Mouse (Mus musculus): ENCODE measurements around the gene Gm281. TPM values are rescaled to one million over a fixed set of nuclear protein-coding genes. Genes with fewer than 3 reads are reported as not detected.
A peak's percentile ranks its signal among the peaks of the same experiment; 100 is the strongest.

Gene Gm281
- polyA plus RNA-seq, 1 experiment from 2014 or later, result not detected

- Histone ChIP-seq H3K9me3 (replicated peaks; ENCODE audit: control insufficient read depth, low read length) (no peaks in the 10 kb centered on the region), H3K36me3 (ENCODE audit: control insufficient read depth, insufficient read depth, low read length) (no peaks in the 10 kb centered on the region), H3K9ac (ENCODE audit: low read depth, low read length) (no peak overlapping the region), H3K4me3 (ENCODE audit: low read depth, low read length) (no peak overlapping the region), H3K4me2 (no peak overlapping the region), H3K4me1 (ENCODE audit: control insufficient read depth, insufficient read depth, low read length) (no peaks in the 10 kb centered on the region), H3K27ac (ENCODE audit: low read depth, low read length) (no peak overlapping the region), H3K27me3 (ENCODE audit: control insufficient read depth, insufficient read depth, low read length) (no peaks in the 10 kb centered on the region)
- WGBS (ENCODE audit: insufficient replicate concordance), result 74% methylated on average over 1 of the region's 1 CpGs
- ATAC-seq (replicated peaks; ENCODE audit: insufficient number of reproducible peaks, low FRiP score, low TSS enrichment), result no peak
Observed at GRCm38 (mm10) chr14:13906461-13906860, 7.8 kb downstream of the Gm281 start.

- no peaks in the 10 kb centered on the region for H3K9me3 ChIP-seq (replicated peaks; ENCODE audit: control insufficient read depth, low read length)
- ATAC-seq (replicated peaks; ENCODE audit: insufficient number of reproducible peaks, low FRiP score, low TSS enrichment), result no peak
- peak overlapping the region; percentile 60; the same call in 1 of the 2 replicates for H3K9ac ChIP-seq (ENCODE audit: low read depth, low read length)
- H3K4me3 ChIP-seq (ENCODE audit: low read depth, low read length), result peak overlapping the region; percentile 50
- no peaks in the 10 kb centered on the region for H3K4me1 ChIP-seq (ENCODE audit: control insufficient read depth, insufficient read depth, low read length)
- WGBS (ENCODE audit: insufficient replicate concordance), result under 1% methylated on average over 22 of the region's 22 CpGs
- no peaks in the 10 kb centered on the region for H3K36me3 ChIP-seq (ENCODE audit: control insufficient read depth, insufficient read depth, low read length)
- H3K4me2 ChIP-seq, result peak overlapping the region; percentile 73
- H3K27ac ChIP-seq (ENCODE audit: low read depth, low read length), result no peak overlapping the region
- H3K27me3 ChIP-seq (ENCODE audit: control insufficient read depth, insufficient read depth, low read length), result no peaks in the 10 kb centered on the region
Observed at GRCm38 (mm10) chr14:13901611-13902067, 12.6 kb downstream of the Gm281 start.

- no peaks in the 10 kb centered on the region for H3K9me3 ChIP-seq (replicated peaks; ENCODE audit: control insufficient read depth, low read length)
- no peak overlapping the region for H3K4me2 ChIP-seq
- no peak overlapping the region for H3K9ac ChIP-seq (ENCODE audit: low read depth, low read length)
- no peak overlapping the region for H3K4me3 ChIP-seq (ENCODE audit: low read depth, low read length)
- H3K27me3 ChIP-seq (ENCODE audit: control insufficient read depth, insufficient read depth, low read length), result no peaks in the 10 kb centered on the region
- no peaks in the 10 kb centered on the region for H3K4me1 ChIP-seq (ENCODE audit: control insufficient read depth, insufficient read depth, low read length)
- H3K36me3 ChIP-seq (ENCODE audit: control insufficient read depth, insufficient read depth, low read length), result no peaks in the 10 kb centered on the region
- no peak for ATAC-seq (replicated peaks; ENCODE audit: insufficient number of reproducible peaks, low FRiP score, low TSS enrichment)
- H3K27ac ChIP-seq (ENCODE audit: low read depth, low read length), result no peak overlapping the region
Observed at GRCm38 (mm10) chr14:13895198-13895597, 19.1 kb downstream of the Gm281 start.

- Histone ChIP-seq H3K9me3 (replicated peaks; ENCODE audit: control insufficient read depth, low read length) (no peaks in the 10 kb centered on the region), H3K4me1 (ENCODE audit: control insufficient read depth, insufficient read depth, low read length) (no peaks in the 10 kb centered on the region), H3K27ac (ENCODE audit: low read depth, low read length) (no peak overlapping the region), H3K27me3 (ENCODE audit: control insufficient read depth, insufficient read depth, low read length) (no peaks in the 10 kb centered on the region), H3K4me3 (ENCODE audit: low read depth, low read length) (no peak overlapping the region), H3K4me2 (no peak overlapping the region), H3K36me3 (ENCODE audit: control insufficient read depth, insufficient read depth, low read length) (no peaks in the 10 kb centered on the region), H3K9ac (ENCODE audit: low read depth, low read length) (no peak overlapping the region)
- 78% methylated on average over 3 of the region's 3 CpGs for WGBS (ENCODE audit: insufficient replicate concordance)
- ATAC-seq (replicated peaks; ENCODE audit: insufficient number of reproducible peaks, low FRiP score, low TSS enrichment), result no peak
Observed at GRCm38 (mm10) chr14:13893748-13894147, 20.5 kb downstream of the Gm281 start.

- ATAC-seq (replicated peaks; ENCODE audit: insufficient number of reproducible peaks, low FRiP score, low TSS enrichment), result no peak
- Histone ChIP-seq H3K9me3 (replicated peaks; ENCODE audit: control insufficient read depth, low read length) (no peaks in the 10 kb centered on the region), H3K27ac (ENCODE audit: low read depth, low read length) (no peak overlapping the region), H3K4me3 (ENCODE audit: low read depth, low read length) (no peak overlapping the region), H3K9ac (ENCODE audit: low read depth, low read length) (no peak overlapping the region), H3K4me1 (ENCODE audit: control insufficient read depth, insufficient read depth, low read length) (no peaks in the 10 kb centered on the region), H3K36me3 (ENCODE audit: control insufficient read depth, insufficient read depth, low read length) (no peaks in the 10 kb centered on the region), H3K27me3 (ENCODE audit: control insufficient read depth, insufficient read depth, low read length) (no peaks in the 10 kb centered on the region), H3K4me2 (no peak overlapping the region)
Observed at GRCm38 (mm10) chr14:13861416-13861815, 52.9 kb downstream of the Gm281 start.

- H3K9me3 ChIP-seq (replicated peaks; ENCODE audit: control insufficient read depth, low read length), result no peaks in the 10 kb centered on the region
- WGBS (ENCODE audit: insufficient replicate concordance), result 79% methylated on average over 3 of the region's 3 CpGs
- ATAC-seq (replicated peaks; ENCODE audit: insufficient number of reproducible peaks, low FRiP score, low TSS enrichment), result no peak
Observed at GRCm38 (mm10) chr14:13812801-13813479, 101.3 kb downstream of the Gm281 start.

GRCm38 (mm10) chr14:13790446-13790845, 123.8 kb downstream of the Gm281 start:
- no peak overlapping the region for H3K4me3 ChIP-seq (ENCODE audit: low read depth, low read length)
- no peaks in the 10 kb centered on the region for H3K36me3 ChIP-seq (ENCODE audit: control insufficient read depth, insufficient read depth, low read length)
- H3K9ac ChIP-seq (ENCODE audit: low read depth, low read length), result no peak overlapping the region
- 22% methylated on average over 1 of the region's 1 CpGs for WGBS (ENCODE audit: insufficient replicate concordance)
- no peaks in the 10 kb centered on the region for H3K27me3 ChIP-seq (ENCODE audit: control insufficient read depth, insufficient read depth, low read length)
- no peak for ATAC-seq (replicated peaks; ENCODE audit: insufficient number of reproducible peaks, low FRiP score, low TSS enrichment)
- no peak overlapping the region for H3K27ac ChIP-seq (ENCODE audit: low read depth, low read length)
- no peaks in the 10 kb centered on the region for H3K9me3 ChIP-seq (replicated peaks; ENCODE audit: control insufficient read depth, low read length)
- H3K4me2 ChIP-seq, result no peak overlapping the region
- H3K4me1 ChIP-seq (ENCODE audit: control insufficient read depth, insufficient read depth, low read length), result no peaks in the 10 kb centered on the region

More at GRCm38 (mm10) chr14:13812801-13813479, 101.3 kb downstream of the Gm281 start:
- H3K4me3 ChIP-seq (ENCODE audit: low read depth, low read length), result no peak overlapping the region
- no peak overlapping the region for H3K4me2 ChIP-seq
- H3K9ac ChIP-seq (ENCODE audit: low read depth, low read length), result no peak overlapping the region
- no peaks in the 10 kb centered on the region for H3K27me3 ChIP-seq (ENCODE audit: control insufficient read depth, insufficient read depth, low read length)
- H3K36me3 ChIP-seq (ENCODE audit: control insufficient read depth, insufficient read depth, low read length), result no peaks in the 10 kb centered on the region
- H3K4me1 ChIP-seq (ENCODE audit: control insufficient read depth, insufficient read depth, low read length), result no peaks in the 10 kb centered on the region
- H3K27ac ChIP-seq (ENCODE audit: low read depth, low read length), result no peak overlapping the region

- Histone ChIP-seq H3K9me3 (replicated peaks; ENCODE audit: control insufficient read depth, low read length) (no peaks in the 10 kb centered on the region), H3K9ac (ENCODE audit: low read depth, low read length) (no peak overlapping the region), H3K4me1 (ENCODE audit: control insufficient read depth, insufficient read depth, low read length) (no peaks in the 10 kb centered on the region), H3K4me2 (no peak overlapping the region), H3K27me3 (ENCODE audit: control insufficient read depth, insufficient read depth, low read length) (no peaks in the 10 kb centered on the region), H3K4me3 (ENCODE audit: low read depth, low read length) (no peak overlapping the region), H3K27ac (ENCODE audit: low read depth, low read length) (no peak overlapping the region), H3K36me3 (ENCODE audit: control insufficient read depth, insufficient read depth, low read length) (no peaks in the 10 kb centered on the region)
- WGBS (ENCODE audit: insufficient replicate concordance), result 9% methylated on average over 1 of the region's 1 CpGs
- ATAC-seq (replicated peaks; ENCODE audit: insufficient number of reproducible peaks, low FRiP score, low TSS enrichment), result no peak
Observed at GRCm38 (mm10) chr14:13790001-13790400, 124.3 kb downstream of the Gm281 start.

GRCm38 (mm10) chr14:13782970-13783369, 131.3 kb downstream of the Gm281 start:
- H3K4me1 ChIP-seq (ENCODE audit: control insufficient read depth, insufficient read depth, low read length), result no peaks in the 10 kb centered on the region
- WGBS (ENCODE audit: insufficient replicate concordance), result 69% methylated on average over 4 of the region's 4 CpGs
- H3K4me3 ChIP-seq (ENCODE audit: low read depth, low read length), result no peak overlapping the region
- H3K4me2 ChIP-seq, result no peak overlapping the region
- H3K36me3 ChIP-seq (ENCODE audit: control insufficient read depth, insufficient read depth, low read length), result no peaks in the 10 kb centered on the region
- no peak overlapping the region for H3K27ac ChIP-seq (ENCODE audit: low read depth, low read length)
- no peaks in the 10 kb centered on the region for H3K9me3 ChIP-seq (replicated peaks; ENCODE audit: control insufficient read depth, low read length)
- no peaks in the 10 kb centered on the region for H3K27me3 ChIP-seq (ENCODE audit: control insufficient read depth, insufficient read depth, low read length)
- H3K9ac ChIP-seq (ENCODE audit: low read depth, low read length), result no peak overlapping the region
- no peak for ATAC-seq (replicated peaks; ENCODE audit: insufficient number of reproducible peaks, low FRiP score, low TSS enrichment)

Measured in heart, embryonic 11.5 days (tissue).